Comparison of ENCODE assay signal across 26 mouse cellular contexts in the genomic region with DNA sequence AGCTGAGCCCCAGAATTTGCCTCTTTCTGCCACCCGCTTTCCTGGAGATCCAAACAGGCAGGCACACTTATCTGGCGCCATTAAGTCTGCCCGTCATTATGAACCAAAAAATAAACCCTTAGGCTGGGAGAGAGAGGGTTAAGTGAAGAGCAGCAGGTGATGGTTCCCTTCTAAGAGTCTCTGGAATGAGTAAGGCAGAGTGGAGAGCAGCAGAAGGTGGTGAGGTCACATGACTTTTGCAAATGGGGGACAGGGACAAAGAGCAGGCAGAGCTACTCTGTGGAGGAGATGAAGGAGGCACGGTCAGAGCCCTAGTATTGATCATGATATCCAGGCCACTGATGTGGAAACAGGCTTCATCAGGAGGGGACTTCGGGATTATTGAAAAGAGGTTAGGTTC.
"Had no signal": no experiment of that assay in that cellular context is flagged by ENCODE, and none has a peak within 500 bp of the region (broad histone marks: within the 10 kb centered on the region; RNA-seq: fewer than 3 reads in every experiment).

No protein-coding gene starts in this region.

- DNase-seq: liver; liver, embryonic 13.5 days; liver, postnatal 0 days; lung, adult 18-20 months; lung, adult 2 months; lung, embryonic 14.5 days; lung, postnatal 10 days; lung, postnatal 14 days; lung, postnatal 36 days; lung, postnatal 4 days; midbrain, embryonic 14.5 days had no signal

- H3K9ac ChIP-seq: limb, embryonic 12.5 days; limb, embryonic 13.5 days; limb, embryonic 15.5 days; liver, embryonic 12.5 days; liver, embryonic 13.5 days; liver, embryonic 14.5 days; liver, embryonic 15.5 days; liver, postnatal 0 days; lung, embryonic 14.5 days; lung, embryonic 15.5 days; midbrain, embryonic 12.5 days; midbrain, embryonic 13.5 days; midbrain, embryonic 15.5 days; neural tube, embryonic 12.5 days had no signal

- H3K4me1 ChIP-seq: limb, embryonic 12.5 days; liver, embryonic 12.5 days; liver, embryonic 13.5 days; liver, embryonic 15.5 days; megakaryocyte, embryonic 14.5 days had no signal

- H3K36me3 ChIP-seq: limb, embryonic 12.5 days; limb, embryonic 13.5 days; limb, embryonic 15.5 days; liver, embryonic 12.5 days; liver, embryonic 13.5 days; liver, embryonic 15.5 days; lung, embryonic 15.5 days; midbrain, embryonic 10.5 days; midbrain, embryonic 12.5 days; midbrain, embryonic 13.5 days; midbrain, embryonic 15.5 days; neural tube, embryonic 12.5 days had no signal

- H3K27ac ChIP-seq: limb, embryonic 12.5 days; limb, embryonic 13.5 days; limb, embryonic 15.5 days; liver, embryonic 12.5 days; liver, embryonic 13.5 days; liver, embryonic 14.5 days; liver, embryonic 15.5 days; lung, embryonic 15.5 days; macrophage; midbrain, embryonic 10.5 days; midbrain, embryonic 12.5 days; midbrain, embryonic 13.5 days; midbrain, embryonic 15.5 days; neural tube, embryonic 12.5 days had no signal

- H3K9me3 ChIP-seq: limb, embryonic 12.5 days; limb, embryonic 13.5 days; limb, embryonic 15.5 days; liver, embryonic 12.5 days; liver, embryonic 13.5 days; liver, embryonic 15.5 days; lung, embryonic 15.5 days; megakaryocyte, embryonic 14.5 days; midbrain, embryonic 10.5 days; midbrain, embryonic 12.5 days; midbrain, embryonic 13.5 days; midbrain, embryonic 15.5 days; neural tube, embryonic 12.5 days had no signal

- H3K4me3 ChIP-seq: limb, embryonic 12.5 days; limb, embryonic 13.5 days; limb, embryonic 15.5 days; liver, embryonic 12.5 days; liver, embryonic 13.5 days; liver, embryonic 15.5 days; lung, embryonic 15.5 days; megakaryocyte, embryonic 14.5 days; midbrain, embryonic 10.5 days; midbrain, embryonic 12.5 days; midbrain, embryonic 13.5 days; midbrain, embryonic 15.5 days; myocyte; neural tube, embryonic 12.5 days had no signal

- H3K27me3 ChIP-seq: limb, embryonic 12.5 days; limb, embryonic 13.5 days; limb, embryonic 15.5 days; liver, embryonic 12.5 days; liver, embryonic 13.5 days; liver, embryonic 15.5 days; lung, embryonic 15.5 days; midbrain, embryonic 12.5 days; midbrain, embryonic 13.5 days; midbrain, embryonic 15.5 days; neural tube, embryonic 12.5 days had no signal
